ENCODE assay signal across 8 mouse cellular contexts in the genomic region with DNA sequence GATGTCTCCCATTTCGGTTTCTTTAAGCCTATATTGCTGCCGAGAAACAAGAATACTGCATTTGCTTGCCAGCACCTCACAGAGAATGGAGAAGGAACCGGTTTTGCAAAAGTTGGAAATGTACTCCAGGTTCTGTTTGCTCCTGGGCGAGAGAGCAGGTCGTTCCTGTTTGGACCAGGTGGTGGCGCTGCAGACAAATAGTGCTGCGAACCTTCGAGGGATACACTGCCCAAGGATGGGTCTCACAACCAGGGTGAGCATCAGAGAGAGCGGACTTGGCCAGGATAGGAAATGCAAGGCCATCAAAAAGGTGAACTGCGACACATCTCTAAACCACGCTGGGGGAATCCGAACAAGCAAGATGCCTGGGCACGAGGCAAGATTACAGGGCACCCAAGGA. TPM values are rescaled to one million over a fixed set of nuclear protein-coding genes. Genes with fewer than 3 reads are reported as not detected.
DNase-seq lines count a peak whose midpoint lies in the region; ATAC-seq and TF ChIP-seq lines count a peak whose summit lies in the region.

No protein-coding gene starts in this region.

- no peaks in the 10 kb centered on the region for H3K27me3 ChIP-seq in forebrain, embryonic 16.5 days (replicated peaks; ENCODE audit: control insufficient read depth, insufficient read depth, low read length)
- no peaks in the 10 kb centered on the region for H3K27me3 ChIP-seq in hindbrain, postnatal 0 days (ENCODE audit: insufficient read depth, low read length)

- H3K9me3 ChIP-seq in forebrain, embryonic 16.5 days (ENCODE audit: control insufficient read depth, low read length), result no peaks in the 10 kb centered on the region
- no peaks in the 10 kb centered on the region for H3K9me3 ChIP-seq in hindbrain, postnatal 0 days (ENCODE audit: low read length)

- H3K27ac ChIP-seq in forebrain, embryonic 16.5 days (ENCODE audit: low read length), result no peak overlapping the region
- no peak overlapping the region for H3K27ac ChIP-seq in hindbrain, postnatal 0 days

- no peak overlapping the region for H3K4me3 ChIP-seq in forebrain, embryonic 16.5 days (replicated peaks; ENCODE audit: low read length)
- no peak overlapping the region for H3K4me3 ChIP-seq in hindbrain, postnatal 0 days (ENCODE audit: low read length)

- ATAC-seq in forebrain, embryonic 16.5 days, result peak; percentile 54; the same call in 1 of the 2 replicates
- ATAC-seq in hindbrain, postnatal 0 days, result peak; percentile 64

- H3K4me2 ChIP-seq in forebrain, embryonic 16.5 days (ENCODE audit: low read length), result no peak overlapping the region
- H3K4me2 ChIP-seq in hindbrain, postnatal 0 days (ENCODE audit: low read depth, low read length), result no peak overlapping the region

- WGBS in forebrain, embryonic 16.5 days, result 17% methylated on average over 13 of the region's 13 CpGs
- 15% methylated on average over 13 of the region's 13 CpGs for WGBS in hindbrain, postnatal 0 days

- no peaks in the 10 kb centered on the region for H3K36me3 ChIP-seq in forebrain, embryonic 16.5 days (ENCODE audit: control insufficient read depth, insufficient read depth)
- no peaks in the 10 kb centered on the region for H3K36me3 ChIP-seq in hindbrain, postnatal 0 days (ENCODE audit: insufficient read depth, low read length)

- H3K9ac ChIP-seq in forebrain, embryonic 16.5 days (replicated peaks; ENCODE audit: low read depth, low read length), result no peak overlapping the region
- H3K9ac ChIP-seq in hindbrain, postnatal 0 days (replicated peaks; ENCODE audit: low read length), result no peak overlapping the region

- peak; percentile 40 for DNase-seq in Muller cell, postnatal 12 days (ENCODE audit: inconsistent ontology term)
- peak; percentile 64 for DNase-seq in cerebellum, adult 11 months
- peak; percentile 87 for DNase-seq in hindbrain, postnatal 0 days (ENCODE audit: low spot score)
- DNase-seq in layer of hippocampus, postnatal 36 days, result peak; percentile 63 to 78
- DNase-seq in lung, postnatal 4 days, result peak; percentile 79 to 88
- DNase-seq in right cerebral cortex, postnatal 4 days, result peak; percentile 91
- DNase-seq in c-Kit-positive CD71-positive TER-119-positive erythroid progenitor cells, embryonic 14.5 days (ENCODE audit: low spot score), result no peak

- TF ChIP-seq CTCF in hindbrain, postnatal 0 days (IDR thresholded peaks at IDR 0.05; ENCODE audit: low read depth), result peak; percentile 95

- no peaks in the 10 kb centered on the region for H3K4me1 ChIP-seq in forebrain, embryonic 16.5 days (replicated peaks; ENCODE audit: control insufficient read depth, insufficient read depth, low read length)
- H3K4me1 ChIP-seq in hindbrain, postnatal 0 days (ENCODE audit: insufficient read depth, low read length), result no peaks in the 10 kb centered on the region

RNA-seq across cellular contexts. Expression of gene Ets2, which starts 54.0 kb away (rescaled TPM):
- 19.0 and 20.9 TPM in 2 replicates for polyA plus RNA-seq in forebrain, embryonic 16.5 days (2015; fragmentation: Nextera tagmentation; extraction: Ambion mirVana)
- total RNA-seq in hindbrain, postnatal 0 days (2014; rRNA removed), result 22.9 and 24.2 TPM in 2 replicates
- 15.1 and 15.8 TPM in 2 replicates for polyA plus RNA-seq in hindbrain, postnatal 0 days (2015; fragmentation: Nextera tagmentation; extraction: Ambion mirVana)
- total RNA-seq in layer of hippocampus, postnatal 36 days (2021), result 10 to 100 TPM; 72.7 to 75.3 TPM
